Mouse (Mus musculus): Measurements from ENCODE around the gene Ywhah.

The Ywhah gene

DNA sequence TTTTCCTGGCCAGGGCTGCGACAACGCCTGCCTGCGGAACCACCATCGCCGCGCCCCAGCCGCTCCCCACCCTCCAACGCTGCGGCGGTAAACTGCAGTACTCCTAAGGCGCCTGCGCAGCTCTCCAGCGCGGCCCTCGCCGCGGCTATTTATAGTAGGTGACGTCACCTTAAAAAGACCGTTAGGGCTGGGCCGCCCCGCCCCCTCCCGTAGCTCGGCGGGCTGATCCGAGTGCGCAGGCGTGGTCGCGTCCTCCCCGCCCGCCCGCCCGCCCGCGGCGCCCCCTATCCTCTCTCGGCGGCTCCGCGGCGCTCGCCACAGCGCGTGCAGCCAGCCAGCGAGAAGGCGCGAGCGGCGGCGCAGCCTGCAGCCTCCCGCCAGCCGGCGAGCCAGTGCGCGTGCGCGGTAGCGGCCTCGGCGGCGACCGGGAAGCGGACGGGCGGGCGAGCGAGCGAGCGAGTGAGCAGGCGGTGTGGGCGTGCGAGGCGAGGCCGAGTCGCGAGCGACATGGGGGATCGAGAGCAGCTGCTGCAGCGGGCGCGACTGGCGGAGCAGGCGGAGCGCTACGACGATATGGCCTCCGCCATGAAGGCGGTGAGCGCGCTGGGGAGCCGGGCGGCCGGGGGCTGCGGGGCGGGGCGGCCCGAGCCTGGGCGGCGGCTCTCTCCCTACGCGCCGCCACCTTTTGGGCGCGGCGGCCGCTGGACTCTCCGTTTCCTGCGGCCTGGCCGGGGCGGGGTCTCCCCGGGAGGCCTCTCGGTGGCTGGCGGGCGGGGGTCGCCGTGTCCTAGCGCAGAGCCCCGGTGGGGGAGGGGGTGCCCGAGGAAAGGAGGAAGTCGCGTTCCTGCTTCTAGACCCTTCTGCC lies at the start of gene Ywhah:
Gene Ywhah (plus strand): TSS at position 256 of the 865 bp plus-strand sequence.
- in situ Hi-C loops (cut with MseI, MboI): no loop called here

- in situ Hi-C loops (cut with MseI, MboI): no loop called here
Measured at GRCm38 (mm10) chr5:32976541-32976940, 42.1 kb upstream of the Ywhah start.

GRCm38 (mm10) chr5:32977179-32977578 lies 41.4 kb upstream of the Ywhah start:
- in situ Hi-C loops (cut with MseI, MboI): no loop called here

- in situ Hi-C loops (cut with MseI, MboI): no loop called here
Measured at GRCm38 (mm10) chr5:32985379-32985778, 33.2 kb upstream of the Ywhah start.

- in situ Hi-C loops (cut with MseI, MboI): no loop called here
Measured at GRCm38 (mm10) chr5:32987873-32988272, 30.7 kb upstream of the Ywhah start.

GRCm38 (mm10) chr5:32989959-32990640 lies 28.5 kb upstream of the Ywhah start:
- in situ Hi-C loops (cut with MseI, MboI): no loop called here

DNA sequence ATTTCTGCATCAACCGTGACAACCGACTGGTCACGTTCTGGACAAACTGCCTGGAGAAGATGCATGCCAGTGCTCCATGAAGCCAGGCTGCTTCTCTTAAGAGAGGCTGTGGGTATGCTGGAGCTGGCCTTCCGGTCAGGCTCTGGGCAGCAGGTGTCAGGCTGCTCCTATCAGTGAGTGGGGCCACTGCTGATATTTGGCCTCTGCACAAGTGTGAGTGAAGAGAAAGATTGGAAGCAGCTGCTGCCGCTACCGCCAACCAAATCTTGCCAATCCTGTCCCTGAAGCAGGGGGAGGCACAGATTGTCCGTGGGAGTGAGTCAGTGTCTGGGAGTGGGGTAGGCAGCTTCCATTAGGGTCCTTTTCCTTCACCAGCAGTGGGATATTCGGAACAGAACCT lies 27.5 kb upstream of the Ywhah start:
- in situ Hi-C loops (cut with MseI, MboI): no loop called here

DNA sequence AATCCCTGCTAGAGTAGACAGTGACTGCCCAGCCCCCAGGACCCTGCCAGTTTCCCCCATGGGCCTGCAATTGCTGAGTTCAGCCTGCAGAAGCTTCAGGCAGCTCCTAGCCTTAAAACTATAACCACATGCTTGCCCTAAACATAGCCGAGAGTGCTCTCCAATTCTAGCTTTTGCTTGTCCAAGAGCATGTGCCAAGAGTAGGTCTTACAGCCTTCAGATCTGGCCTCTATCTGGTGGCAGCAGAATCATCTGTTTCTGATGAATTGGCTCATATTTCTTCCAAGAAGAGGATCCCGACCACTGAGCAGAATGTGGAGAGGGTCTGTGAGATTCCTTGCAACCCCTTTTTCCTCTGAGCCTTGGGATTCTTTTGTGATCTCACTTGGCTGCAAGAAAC lies 24.1 kb upstream of the Ywhah start:
- in situ Hi-C loops (cut with MseI, MboI): no loop called here

DNA sequence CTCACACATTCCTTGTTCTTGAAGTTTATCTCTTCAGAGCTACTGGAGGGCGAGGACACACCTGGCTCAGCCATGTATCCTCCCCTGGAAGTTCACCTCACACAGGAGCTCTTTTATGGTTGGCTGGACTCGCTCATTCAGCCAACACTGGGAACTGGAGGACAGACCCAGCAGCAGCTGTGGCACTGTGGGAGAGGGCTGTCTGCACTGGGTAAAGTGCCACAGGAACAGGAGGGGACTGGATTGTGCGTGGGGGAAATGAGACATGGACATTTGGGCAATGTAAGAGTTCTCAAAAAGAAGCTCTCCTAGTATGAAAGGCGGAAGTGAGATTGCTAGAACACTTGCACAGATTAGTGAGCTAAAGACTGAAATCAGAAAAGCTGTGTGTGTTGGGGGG lies 22.9 kb upstream of the Ywhah start:
- in situ Hi-C loops (cut with MseI, MboI): no loop called here

GRCm38 (mm10) chr5:32996560-32996959 lies 22.1 kb upstream of the Ywhah start:
- in situ Hi-C loops (cut with MseI, MboI): no loop called here

DNA sequence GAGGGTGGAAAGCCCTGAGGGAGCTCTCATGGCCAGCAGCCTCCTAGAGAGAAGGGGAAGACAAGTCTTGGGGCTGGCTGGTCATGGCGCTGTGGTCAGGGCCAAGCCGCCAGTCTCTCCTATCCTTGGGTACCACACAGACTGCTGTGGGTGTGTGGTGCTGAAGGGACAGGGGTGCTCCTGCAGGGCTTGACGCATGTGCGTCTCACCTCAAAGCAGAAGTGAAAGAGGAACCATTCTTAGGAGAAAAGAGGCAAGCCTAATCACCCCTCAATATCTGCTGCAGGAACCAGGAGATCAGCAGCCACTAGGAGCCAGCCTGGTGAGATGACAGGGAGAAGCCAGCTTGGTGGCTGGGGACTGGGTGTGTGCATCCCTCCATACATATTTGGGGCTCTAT lies 20.9 kb upstream of the Ywhah start:
- in situ Hi-C loops (cut with MseI, MboI): no loop called here

DNA sequence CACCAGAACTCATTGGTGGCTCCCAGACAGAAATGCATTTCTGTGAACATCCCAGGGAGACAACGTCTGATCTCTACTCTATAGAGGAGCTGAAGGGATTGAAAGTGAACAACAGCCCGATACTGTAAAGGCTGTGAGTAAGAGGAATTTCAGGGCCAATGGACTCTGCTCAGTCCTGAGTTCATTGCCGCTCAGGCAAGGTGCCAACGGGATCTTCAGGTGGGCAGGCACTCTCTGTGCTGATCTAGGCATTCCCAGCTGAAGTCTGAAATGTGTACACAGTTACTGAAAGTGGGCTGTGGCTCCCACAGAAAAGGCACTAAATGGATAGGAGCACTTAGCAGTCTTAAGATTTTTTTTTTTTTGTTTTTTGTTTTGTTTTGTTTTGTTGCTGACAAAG lies 19.8 kb upstream of the Ywhah start:
- in situ Hi-C loops (cut with MseI, MboI): no loop called here

GRCm38 (mm10) chr5:33001111-33001510 lies 17.5 kb upstream of the Ywhah start:
- in situ Hi-C loops (cut with MseI, MboI): no loop called here

DNA sequence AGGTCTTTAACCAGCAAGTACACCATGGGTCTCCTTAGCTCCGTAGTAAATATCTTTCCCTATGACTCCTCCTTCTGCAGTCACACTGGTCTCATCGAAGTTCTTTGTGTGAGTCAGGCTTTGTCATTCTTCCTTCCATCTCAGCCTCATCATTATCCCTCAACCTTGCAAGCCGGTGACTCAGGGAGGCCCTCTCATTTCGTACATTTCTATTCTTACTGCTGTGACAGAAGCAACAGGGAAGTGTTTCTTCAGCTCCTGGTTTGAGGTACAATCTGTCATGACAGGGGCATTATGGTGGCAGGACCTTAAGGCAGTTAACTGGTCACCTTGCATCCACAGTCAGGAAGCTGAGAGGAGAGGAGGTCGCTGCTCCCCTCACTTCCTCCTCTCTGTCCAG lies 15.8 kb upstream of the Ywhah start:
- in situ Hi-C loops (cut with MseI, MboI): no loop called here

DNA sequence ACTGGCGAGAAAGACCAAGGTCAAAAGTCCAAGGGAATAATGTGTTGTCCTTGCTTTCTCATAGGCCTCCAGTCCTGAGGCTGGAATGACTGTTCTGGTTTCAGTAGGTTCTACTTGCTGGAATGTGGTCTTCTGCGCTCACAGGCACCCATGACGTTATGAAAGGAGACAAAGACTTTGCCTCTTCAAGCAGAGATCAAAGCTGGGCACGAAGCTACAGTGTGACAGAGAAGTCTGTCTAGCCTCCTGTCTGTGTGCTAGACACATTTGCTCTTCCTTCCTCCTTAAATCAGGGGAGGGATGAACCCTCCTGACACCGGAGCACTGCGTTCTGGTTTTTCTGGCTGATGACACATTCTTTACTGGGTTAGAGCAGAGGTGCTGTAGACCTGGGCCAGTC lies 15.1 kb upstream of the Ywhah start:
- in situ Hi-C loops (cut with MseI, MboI): no loop called here

DNA sequence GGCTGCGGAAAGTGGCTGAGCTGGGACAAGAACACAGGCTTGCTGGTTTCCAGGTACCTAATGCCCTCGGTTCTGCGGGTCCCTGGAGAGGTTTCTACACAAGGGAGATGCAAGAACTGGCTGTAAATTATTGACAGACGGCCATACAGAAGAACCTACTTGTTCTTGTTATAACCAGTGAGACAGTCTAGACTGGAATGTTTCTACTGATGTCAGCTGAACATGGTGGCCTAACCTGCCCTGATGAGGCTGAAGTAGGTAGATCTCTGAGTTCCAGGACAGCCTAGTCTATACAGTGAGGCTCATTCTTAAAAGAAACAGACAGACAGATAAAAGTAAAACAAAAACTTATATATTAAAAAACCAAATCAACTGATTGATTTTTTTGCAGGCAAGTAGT lies 14.5 kb upstream of the Ywhah start:
- in situ Hi-C loops (cut with MseI, MboI): no loop called here

GRCm38 (mm10) chr5:33005442-33006145 lies 13.0 kb upstream of the Ywhah start:
- in situ Hi-C loops (cut with MseI, MboI): no loop called here

DNA sequence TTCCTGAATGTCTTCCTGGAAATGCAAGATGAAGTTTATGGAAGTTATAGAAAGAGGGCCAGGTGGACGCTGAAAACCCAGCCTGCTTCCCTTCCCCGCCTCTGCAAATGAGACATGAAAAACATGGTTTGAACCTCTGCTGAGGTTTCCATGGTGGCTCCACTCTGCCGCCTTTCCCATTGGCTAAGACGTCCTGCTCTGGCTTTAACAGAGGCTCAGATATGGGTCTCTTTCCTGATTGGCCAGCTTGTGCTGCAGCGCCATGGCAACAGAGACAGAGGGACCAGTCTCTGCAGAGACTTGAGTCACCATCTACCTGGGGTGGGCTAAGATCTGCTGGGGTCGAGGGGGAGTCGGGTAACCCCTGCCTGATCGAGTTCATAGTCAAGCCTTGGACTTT lies 11.9 kb upstream of the Ywhah start:
- in situ Hi-C loops (cut with MseI, MboI): no loop called here

- in situ Hi-C loops (cut with MseI, MboI): no loop called here
Measured at GRCm38 (mm10) chr5:33007371-33007770, 11.2 kb upstream of the Ywhah start.

- in situ Hi-C loops (cut with MseI, MboI): no loop called here
Measured at GRCm38 (mm10) chr5:33009301-33009700, 9.3 kb upstream of the Ywhah start.

DNA sequence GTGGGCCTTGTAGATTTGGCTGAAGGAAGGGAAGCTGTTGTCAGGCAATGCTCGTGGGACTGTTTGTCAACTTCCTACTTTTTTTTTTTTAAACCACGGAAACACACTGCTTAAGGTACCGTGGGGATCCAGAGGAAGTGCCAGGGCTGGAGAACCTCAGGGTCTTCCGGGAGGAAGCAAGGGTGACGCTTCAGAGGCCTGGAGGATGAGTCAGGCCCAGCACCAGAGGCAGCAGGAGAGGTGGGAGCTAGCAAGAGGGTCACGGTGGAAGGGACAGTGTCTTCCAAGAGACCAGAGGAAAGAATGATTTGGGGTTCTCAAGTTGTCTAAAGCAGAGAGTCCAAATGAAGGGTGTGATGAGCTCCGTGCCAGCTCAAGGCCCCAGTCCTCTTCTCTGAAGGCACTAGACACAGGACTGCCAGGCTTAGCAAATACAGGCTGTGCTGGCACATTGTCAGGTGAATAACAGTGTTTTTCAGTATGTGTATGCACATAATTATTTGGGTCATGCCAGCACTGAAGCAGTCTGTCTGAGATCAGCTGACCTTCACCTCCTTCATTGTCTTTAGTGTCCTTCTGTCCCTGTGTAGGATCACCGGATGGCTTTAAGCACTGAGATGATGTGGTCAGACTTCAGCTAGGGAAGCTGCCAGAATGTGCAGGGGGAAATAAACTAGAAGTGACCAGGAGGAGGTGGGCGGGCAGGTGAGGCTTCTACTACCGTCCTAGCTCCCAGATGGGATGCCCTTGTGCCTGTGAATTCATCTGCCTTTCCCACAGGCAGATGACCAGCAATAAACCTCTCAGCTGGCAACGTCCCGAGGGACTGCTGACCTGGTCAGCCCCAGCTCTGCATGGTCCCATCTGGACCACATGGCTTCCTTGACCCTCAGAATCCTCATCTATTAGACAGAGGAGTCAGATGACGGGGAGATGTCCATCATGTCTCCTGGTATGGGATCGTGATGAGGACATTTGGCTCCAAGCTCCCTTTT lies 8.5 kb upstream of the Ywhah start:
- in situ Hi-C loops (cut with MseI, MboI): no loop called here

All from mouse trophoblast stem cell (cell line).